Mouse (Mus musculus): ENCODE results near the gene Junb. TPM values are rescaled to one million over a fixed set of nuclear protein-coding genes. Genes with fewer than 3 reads are reported as not detected.

Junb gene
- not detected for polyA plus RNA-seq (2014; fragmentation: Illumina TruSeq; extraction: RNeasy Lipid Tissue Mini Kit (QIAGEN cat#74804); ENCODE audit: low read depth, low replicate concordance)

DNA sequence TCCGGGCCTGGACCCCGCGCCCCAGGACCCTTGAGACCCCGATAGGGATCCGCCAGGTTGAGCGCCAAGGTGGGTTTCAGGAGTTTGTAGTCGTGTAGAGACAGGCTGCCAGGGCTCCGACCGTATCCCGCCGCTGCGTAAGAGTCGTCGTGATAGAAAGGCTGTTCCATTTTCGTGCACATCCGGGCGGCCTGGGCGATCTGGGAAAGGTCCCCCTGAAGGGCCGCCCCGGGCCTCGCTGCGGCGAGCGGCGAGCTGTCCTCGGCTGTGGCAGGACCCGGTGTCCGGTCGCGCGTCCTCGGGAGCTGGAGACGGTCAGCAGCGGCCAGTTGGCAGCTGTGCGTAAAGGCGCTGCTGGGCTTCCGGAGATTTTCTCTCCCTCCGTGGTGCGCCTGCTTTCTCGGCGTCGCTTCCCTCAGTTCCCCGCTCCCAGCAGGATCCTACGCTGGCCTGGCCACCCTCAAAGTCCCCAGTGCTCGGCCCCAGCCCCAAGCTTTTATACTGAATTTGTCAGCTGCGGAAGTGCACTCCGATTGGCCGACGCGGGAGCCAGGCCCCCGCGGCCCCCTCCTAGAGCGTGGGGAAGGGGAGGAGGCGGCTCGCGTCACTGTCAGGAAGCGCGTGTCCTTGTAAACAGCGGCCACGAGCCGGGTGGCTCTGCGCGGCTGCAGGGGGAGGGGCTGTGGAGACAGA lies at the start of gene Junb:
Gene Junb, minus strand, starts transcription at position 471 of the 693 bp plus-strand sequence.

DNA sequence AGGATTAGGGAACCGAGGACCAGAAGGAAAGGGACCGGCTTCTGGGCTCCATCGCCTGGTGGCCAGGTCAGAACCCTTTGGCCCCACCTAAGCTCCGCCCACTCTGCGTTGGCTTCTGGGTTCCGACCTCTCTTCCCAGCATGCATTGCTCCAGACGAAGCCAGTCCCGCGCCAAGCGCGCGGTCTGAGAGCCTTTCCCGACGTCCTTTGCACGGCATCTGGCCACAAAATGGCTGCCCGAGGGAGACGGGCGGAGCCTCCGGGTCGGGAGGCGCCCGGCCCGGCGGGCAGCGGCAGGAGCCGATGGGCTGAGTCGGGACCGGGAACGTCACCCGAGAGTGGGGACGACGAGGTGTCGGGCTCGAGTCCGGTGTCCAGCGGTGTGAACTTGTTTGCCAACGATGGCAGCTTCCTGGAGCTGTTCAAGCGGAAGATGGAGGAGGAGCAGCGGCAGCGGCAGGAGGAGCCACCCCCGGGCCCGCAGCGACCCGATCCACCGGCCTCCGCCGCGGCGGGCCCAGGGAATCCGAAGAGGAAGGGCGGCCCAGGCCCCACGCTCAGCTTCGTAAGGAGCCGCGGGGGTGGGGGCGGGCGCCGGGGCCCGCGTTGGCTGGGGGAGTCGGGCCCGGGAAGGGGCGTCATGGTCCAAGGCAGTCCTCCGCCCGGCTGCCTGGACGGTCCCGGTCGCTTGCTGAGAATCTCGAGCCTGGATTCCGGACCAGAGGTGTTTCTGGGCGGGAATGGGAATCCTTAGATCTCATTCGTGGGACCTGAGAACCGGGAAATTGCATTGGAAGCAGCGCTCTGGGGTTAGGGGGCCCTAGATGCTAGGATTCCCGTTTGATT lies 48.4 kb upstream of the Junb start, which contains the start of gene Trir:
Gene Trir, plus strand, starts transcription at position 154 of the 846 bp plus-strand sequence.

DNA sequence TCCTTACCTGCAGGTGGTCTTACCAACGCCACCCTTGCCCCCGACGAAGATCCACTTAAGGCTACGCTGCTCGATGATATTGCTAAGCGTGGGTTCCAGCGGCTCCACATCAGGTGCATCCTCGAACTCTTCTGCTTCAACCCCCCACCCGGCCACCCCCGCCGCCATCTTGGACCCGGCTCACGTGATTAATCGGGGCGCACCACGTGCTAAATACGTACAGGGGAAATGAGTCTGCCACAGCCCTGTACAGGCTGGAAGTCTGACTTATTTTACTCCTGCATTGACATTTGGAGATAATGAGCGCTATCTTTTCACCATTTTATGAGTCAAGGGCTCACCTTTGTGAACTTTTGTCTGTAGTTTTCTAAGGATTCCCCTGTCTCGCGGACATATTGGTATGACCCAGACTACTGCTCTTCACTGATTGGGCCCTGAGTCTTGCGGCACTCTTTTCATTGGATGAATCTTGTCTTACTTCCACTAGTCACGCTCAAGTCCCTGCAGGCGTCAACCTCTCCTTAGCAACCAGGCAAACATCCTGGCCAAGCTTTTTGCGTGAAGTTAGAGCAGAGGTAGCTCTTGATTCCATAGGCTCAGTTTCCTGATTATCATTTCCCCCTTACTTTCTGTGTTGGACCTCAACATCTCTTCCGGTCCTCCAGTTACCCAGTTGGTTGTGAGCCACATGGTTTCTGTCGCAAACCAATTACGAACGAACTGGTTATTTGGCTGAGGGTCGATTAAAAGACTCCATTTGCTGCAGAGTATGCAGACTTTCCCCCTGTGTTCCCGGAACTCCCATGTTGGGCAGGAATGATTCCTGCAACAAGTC lies 46.8 kb upstream of the Junb start, which contains the start of gene Asna1:
Gene Asna1, minus strand, starts transcription at position 184 of the 835 bp plus-strand sequence.

DNA sequence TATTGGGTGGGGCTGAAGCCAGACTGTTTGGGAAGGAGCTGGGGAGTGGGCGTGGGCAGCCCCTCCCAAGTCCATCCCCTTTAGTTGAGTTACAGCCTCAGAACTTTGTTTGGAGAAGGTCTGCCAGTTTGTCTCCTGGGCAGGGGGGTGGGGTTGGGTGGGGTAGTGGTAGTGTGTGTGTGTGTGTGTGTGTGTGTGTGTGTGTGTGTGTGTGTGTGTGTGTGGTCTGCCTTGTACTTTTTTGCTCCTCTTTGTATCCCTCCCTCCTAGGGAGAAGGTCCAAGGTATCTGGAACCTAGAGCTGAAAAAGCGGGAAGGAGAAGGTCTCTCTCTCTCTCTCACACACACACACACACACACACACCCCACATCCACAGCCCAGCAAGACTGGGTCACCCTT lies 35.9 kb upstream of the Junb start, which contains the start of gene Best2:
Gene Best2, minus strand, starts transcription at position 101 of the 400 bp plus-strand sequence.

DNA sequence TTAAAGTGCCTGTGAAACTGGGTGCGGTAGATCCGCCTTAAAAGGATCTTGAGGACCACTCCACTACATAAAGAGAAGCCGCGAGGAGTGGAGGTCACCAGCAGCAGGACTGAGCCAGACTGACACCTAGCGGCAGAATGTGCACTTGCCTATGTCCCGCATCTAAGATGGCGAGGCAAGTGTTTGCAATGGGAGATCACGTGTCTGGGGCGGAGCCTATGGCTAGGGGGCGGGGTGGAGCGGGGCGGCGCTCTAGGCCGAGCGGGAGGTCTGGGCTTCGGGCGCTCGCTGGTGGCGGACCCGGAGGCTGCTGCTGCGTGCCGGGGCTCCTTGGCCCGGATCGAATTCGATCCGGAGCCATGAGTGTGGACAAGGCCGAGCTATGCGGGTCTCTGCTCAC lies 11.8 kb upstream of the Junb start, which contains the start of gene Hook2:
Gene Hook2, plus strand, starts transcription at position 255 of the 400 bp plus-strand sequence.

DNA sequence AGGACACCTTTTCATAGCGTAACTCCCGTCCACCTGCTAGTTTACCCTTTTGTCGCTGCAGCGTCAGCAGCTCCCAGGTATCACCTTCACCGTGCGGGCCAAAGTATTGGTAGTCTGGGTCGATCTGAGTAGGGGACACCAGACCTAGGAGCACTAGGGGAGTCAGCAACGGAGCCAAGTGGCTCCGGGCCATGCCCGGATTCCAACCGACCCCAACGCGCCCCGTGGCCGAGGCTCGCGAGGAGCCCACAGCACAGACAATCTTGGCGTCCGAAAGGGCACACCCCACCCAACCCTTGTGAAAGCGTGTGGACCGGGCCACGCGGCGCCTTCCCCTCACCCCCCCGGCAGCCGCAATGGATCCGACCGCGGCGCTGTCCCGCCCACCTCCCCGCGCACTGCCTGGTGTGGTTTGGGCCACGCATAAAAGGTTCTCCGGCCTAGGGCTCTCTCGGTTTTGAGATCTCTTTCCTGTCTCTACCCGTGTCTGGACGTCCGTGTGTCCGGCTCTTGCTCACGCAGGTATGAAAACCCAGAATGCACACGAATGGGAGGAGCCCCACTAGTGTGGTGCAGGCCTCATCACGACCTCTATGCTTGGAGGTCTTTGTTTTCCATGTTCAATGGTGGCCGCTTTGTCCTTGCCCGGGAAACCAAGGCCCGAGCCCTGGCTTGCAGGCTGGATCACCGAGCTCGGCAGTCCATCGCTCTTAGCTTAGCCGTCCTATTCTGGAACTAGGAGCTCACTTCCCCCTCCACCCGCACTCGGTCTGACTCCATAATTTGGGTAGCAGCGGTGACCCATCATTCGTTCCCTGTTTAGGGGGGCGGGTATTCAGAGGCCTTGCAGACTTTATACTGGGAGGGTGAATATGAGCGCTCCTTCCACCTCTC lies 9.0 kb downstream of the Junb start, which contains the start of the genes Gm49661, Prdx2 and Rnaseh2a:
Gene Gm49661, minus strand, starts transcription at position 193 of the 894 bp plus-strand sequence.
Gene Prdx2, plus strand, starts transcription at position 347 of the 894 bp plus-strand sequence.
Gene Rnaseh2a, minus strand, starts transcription at position 527 of the 894 bp plus-strand sequence.

DNA sequence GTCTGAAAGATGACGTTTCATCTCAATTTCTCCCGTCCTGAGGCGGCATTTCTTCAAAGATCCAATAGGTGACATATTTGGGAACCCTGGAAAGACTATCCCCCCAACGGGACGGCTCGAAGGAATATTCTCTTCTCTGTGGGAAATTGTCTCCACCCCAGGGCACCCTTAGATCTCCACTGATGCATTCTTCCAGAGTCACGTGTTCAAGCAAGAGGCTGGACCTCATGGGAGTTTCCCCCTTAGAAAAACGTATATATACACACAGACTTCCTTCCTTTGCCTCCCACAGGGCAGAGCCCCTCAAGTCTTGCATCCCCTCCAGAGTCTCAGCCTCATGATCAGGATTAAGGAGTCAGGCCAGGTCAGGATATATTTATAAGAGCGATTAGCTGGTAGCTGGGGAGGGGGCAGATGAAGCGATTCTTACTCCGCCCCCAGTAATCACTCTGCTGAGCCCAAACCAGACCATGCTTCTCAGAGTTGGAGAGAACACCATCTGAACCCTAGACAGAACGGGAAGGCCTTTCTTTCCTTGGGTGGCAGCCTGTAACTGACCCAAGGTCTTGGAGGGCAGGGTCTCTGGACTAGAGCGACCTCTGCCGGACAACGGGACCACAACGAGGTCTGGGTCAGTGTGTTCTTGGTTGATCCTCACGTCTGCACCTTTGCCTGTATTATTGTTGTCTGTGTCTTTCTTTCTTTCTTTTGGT lies 31.8 kb downstream of the Junb start, which contains the start of gene Rtbdn:
Gene Rtbdn, plus strand, starts transcription at position 464 of the 713 bp plus-strand sequence.

DNA sequence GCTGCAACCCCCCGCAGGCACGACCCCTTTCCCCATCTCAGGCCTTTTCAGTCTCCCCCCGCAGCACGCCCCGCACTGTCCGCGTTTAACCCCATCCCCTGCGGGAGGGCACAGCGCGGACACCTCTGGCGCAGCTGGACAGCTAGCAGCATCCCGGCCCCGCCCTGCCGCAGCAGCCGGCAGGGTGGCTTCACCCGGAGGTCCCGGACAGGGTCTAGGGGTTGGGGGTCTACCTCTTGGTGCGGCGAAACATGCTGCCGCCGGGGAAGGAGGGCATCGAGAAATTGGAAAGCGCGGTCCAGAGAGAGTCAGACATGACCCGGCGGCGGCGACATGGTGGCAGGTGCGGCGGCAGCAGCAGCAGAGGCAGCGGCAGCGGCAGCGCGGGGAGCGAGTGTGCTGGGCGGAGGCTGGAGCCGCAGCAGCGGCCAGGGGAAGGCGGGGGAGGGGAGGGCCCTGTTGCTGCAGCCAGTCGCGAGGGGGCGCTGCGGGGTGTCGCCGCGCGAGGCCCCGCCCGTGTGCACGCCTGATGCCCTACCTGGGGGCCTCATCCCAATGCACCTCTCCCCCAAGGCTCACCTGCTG lies 41.5 kb downstream of the Junb start, which contains the start of gene Mast1:
Gene Mast1, minus strand, starts transcription at position 398 of the 585 bp plus-strand sequence.

Other genes with a start within 250 kb of the Junb start
- 1.3 TPM for gene Nfix, start 178.4 kb downstream of the Junb start, polyA plus RNA-seq (2014; fragmentation: Illumina TruSeq; extraction: RNeasy Lipid Tissue Mini Kit (QIAGEN cat#74804); ENCODE audit: low read depth, low replicate concordance)
- 21.7 TPM for gene Dand5, start 155.9 kb downstream of the Junb start, polyA plus RNA-seq (2014; fragmentation: Illumina TruSeq; extraction: RNeasy Lipid Tissue Mini Kit (QIAGEN cat#74804); ENCODE audit: low read depth, low replicate concordance)
- gene Gadd45gip1, start 147.2 kb downstream of the Junb start, polyA plus RNA-seq (2014; fragmentation: Illumina TruSeq; extraction: RNeasy Lipid Tissue Mini Kit (QIAGEN cat#74804); ENCODE audit: low read depth, low replicate concordance) = 0.55 TPM
- gene Rad23a, start 138.1 kb downstream of the Junb start, polyA plus RNA-seq (2014; fragmentation: Illumina TruSeq; extraction: RNeasy Lipid Tissue Mini Kit (QIAGEN cat#74804); ENCODE audit: low read depth, low replicate concordance) = 7.1 TPM
- 720 TPM for gene Calr, start 131.8 kb downstream of the Junb start, polyA plus RNA-seq (2014; fragmentation: Illumina TruSeq; extraction: RNeasy Lipid Tissue Mini Kit (QIAGEN cat#74804); ENCODE audit: low read depth, low replicate concordance)
- 6.7 TPM for gene Farsa, start 121.7 kb downstream of the Junb start, polyA plus RNA-seq (2014; fragmentation: Illumina TruSeq; extraction: RNeasy Lipid Tissue Mini Kit (QIAGEN cat#74804); ENCODE audit: low read depth, low replicate concordance)
- 458 TPM for gene Syce2, start 106.6 kb downstream of the Junb start, polyA plus RNA-seq (2014; fragmentation: Illumina TruSeq; extraction: RNeasy Lipid Tissue Mini Kit (QIAGEN cat#74804); ENCODE audit: low read depth, low replicate concordance)
- gene Gcdh, start 84.8 kb downstream of the Junb start, polyA plus RNA-seq (2014; fragmentation: Illumina TruSeq; extraction: RNeasy Lipid Tissue Mini Kit (QIAGEN cat#74804); ENCODE audit: low read depth, low replicate concordance) = 3.6 TPM
- 0.22 TPM for gene Klf1, start 76.8 kb downstream of the Junb start, polyA plus RNA-seq (2014; fragmentation: Illumina TruSeq; extraction: RNeasy Lipid Tissue Mini Kit (QIAGEN cat#74804); ENCODE audit: low read depth, low replicate concordance)
- gene Dnase2a, start 70.2 kb downstream of the Junb start, polyA plus RNA-seq (2014; fragmentation: Illumina TruSeq; extraction: RNeasy Lipid Tissue Mini Kit (QIAGEN cat#74804); ENCODE audit: low read depth, low replicate concordance) = 1.5 TPM
- not detected for gene Mast1, start 41.4 kb downstream of the Junb start, polyA plus RNA-seq (2014; fragmentation: Illumina TruSeq; extraction: RNeasy Lipid Tissue Mini Kit (QIAGEN cat#74804); ENCODE audit: low read depth, low replicate concordance)
- not detected for gene Rtbdn, start 31.7 kb downstream of the Junb start, polyA plus RNA-seq (2014; fragmentation: Illumina TruSeq; extraction: RNeasy Lipid Tissue Mini Kit (QIAGEN cat#74804); ENCODE audit: low read depth, low replicate concordance)
- gene Gm49661, start 9.3 kb downstream of the Junb start, polyA plus RNA-seq (2014; fragmentation: Illumina TruSeq; extraction: RNeasy Lipid Tissue Mini Kit (QIAGEN cat#74804); ENCODE audit: low read depth, low replicate concordance) = not detected
- 15.6 TPM for gene Prdx2, start 9.1 kb downstream of the Junb start, polyA plus RNA-seq (2014; fragmentation: Illumina TruSeq; extraction: RNeasy Lipid Tissue Mini Kit (QIAGEN cat#74804); ENCODE audit: low read depth, low replicate concordance)
- 87.9 TPM for gene Rnaseh2a, start 9.0 kb downstream of the Junb start, polyA plus RNA-seq (2014; fragmentation: Illumina TruSeq; extraction: RNeasy Lipid Tissue Mini Kit (QIAGEN cat#74804); ENCODE audit: low read depth, low replicate concordance)
- 14.0 TPM for gene Hook2, start 11.9 kb upstream of the Junb start, polyA plus RNA-seq (2014; fragmentation: Illumina TruSeq; extraction: RNeasy Lipid Tissue Mini Kit (QIAGEN cat#74804); ENCODE audit: low read depth, low replicate concordance)
- gene Best2, start 35.8 kb upstream of the Junb start, polyA plus RNA-seq (2014; fragmentation: Illumina TruSeq; extraction: RNeasy Lipid Tissue Mini Kit (QIAGEN cat#74804); ENCODE audit: low read depth, low replicate concordance) = not detected
- 16.5 TPM for gene Asna1, start 46.6 kb upstream of the Junb start, polyA plus RNA-seq (2014; fragmentation: Illumina TruSeq; extraction: RNeasy Lipid Tissue Mini Kit (QIAGEN cat#74804); ENCODE audit: low read depth, low replicate concordance)
- gene Trir, start 48.1 kb upstream of the Junb start, polyA plus RNA-seq (2014; fragmentation: Illumina TruSeq; extraction: RNeasy Lipid Tissue Mini Kit (QIAGEN cat#74804); ENCODE audit: low read depth, low replicate concordance) = 13.2 TPM
- 14.0 TPM for gene Tnpo2, start 58.2 kb upstream of the Junb start, polyA plus RNA-seq (2014; fragmentation: Illumina TruSeq; extraction: RNeasy Lipid Tissue Mini Kit (QIAGEN cat#74804); ENCODE audit: low read depth, low replicate concordance)
- gene Fbxw9, start 81.3 kb upstream of the Junb start, polyA plus RNA-seq (2014; fragmentation: Illumina TruSeq; extraction: RNeasy Lipid Tissue Mini Kit (QIAGEN cat#74804); ENCODE audit: low read depth, low replicate concordance) = 5.7 TPM
- gene Gm5741, start 89.3 kb upstream of the Junb start, polyA plus RNA-seq (2014; fragmentation: Illumina TruSeq; extraction: RNeasy Lipid Tissue Mini Kit (QIAGEN cat#74804); ENCODE audit: low read depth, low replicate concordance) = not detected
- 12.3 TPM for gene Dhps, start 93.0 kb upstream of the Junb start, polyA plus RNA-seq (2014; fragmentation: Illumina TruSeq; extraction: RNeasy Lipid Tissue Mini Kit (QIAGEN cat#74804); ENCODE audit: low read depth, low replicate concordance)
- 2.9 TPM for gene Wdr83os, start 102.0 kb upstream of the Junb start, polyA plus RNA-seq (2014; fragmentation: Illumina TruSeq; extraction: RNeasy Lipid Tissue Mini Kit (QIAGEN cat#74804); ENCODE audit: low read depth, low replicate concordance)
- gene Wdr83, start 102.6 kb upstream of the Junb start, polyA plus RNA-seq (2014; fragmentation: Illumina TruSeq; extraction: RNeasy Lipid Tissue Mini Kit (QIAGEN cat#74804); ENCODE audit: low read depth, low replicate concordance) = 1.3 TPM
- gene Man2b1, start 104.6 kb upstream of the Junb start, polyA plus RNA-seq (2014; fragmentation: Illumina TruSeq; extraction: RNeasy Lipid Tissue Mini Kit (QIAGEN cat#74804); ENCODE audit: low read depth, low replicate concordance) = 3.9 TPM
- gene Zfp791, start 144.4 kb upstream of the Junb start, polyA plus RNA-seq (2014; fragmentation: Illumina TruSeq; extraction: RNeasy Lipid Tissue Mini Kit (QIAGEN cat#74804); ENCODE audit: low read depth, low replicate concordance) = 0.83 TPM
- gene Cks1brt, start 173.2 kb upstream of the Junb start, polyA plus RNA-seq (2014; fragmentation: Illumina TruSeq; extraction: RNeasy Lipid Tissue Mini Kit (QIAGEN cat#74804); ENCODE audit: low read depth, low replicate concordance) = not detected
- 0.67 TPM for gene Olfr371, start 247.3 kb upstream of the Junb start, polyA plus RNA-seq (2014; fragmentation: Illumina TruSeq; extraction: RNeasy Lipid Tissue Mini Kit (QIAGEN cat#74804); ENCODE audit: low read depth, low replicate concordance)

Data from testis, adult 10 weeks (tissue).